ENCODE assay signal across 31 mouse cellular contexts in the genomic region with DNA sequence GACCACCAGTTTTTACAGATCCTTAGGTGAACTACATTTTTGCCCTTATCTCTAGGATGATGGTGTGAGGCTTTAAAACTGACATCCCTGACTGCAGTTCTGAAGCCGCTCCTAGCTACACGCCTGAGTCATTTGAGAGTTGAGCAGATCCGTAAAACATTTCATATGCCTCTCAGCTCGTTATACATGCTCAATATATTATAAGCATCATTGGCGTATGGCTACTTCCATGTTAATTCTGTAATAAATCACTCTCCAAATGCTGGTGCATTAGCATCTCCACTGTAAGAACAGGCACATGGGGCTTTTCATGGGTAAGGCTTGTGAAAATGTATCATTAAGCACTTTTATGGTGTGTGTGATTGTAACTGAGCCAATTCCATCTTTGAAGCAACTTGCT. TPM values are rescaled to one million over a fixed set of nuclear protein-coding genes. Genes with fewer than 3 reads are reported as not detected.
"Had no signal": no experiment of that assay in that cellular context is flagged by ENCODE, and none has a peak within 500 bp of the region (broad histone marks: within the 10 kb centered on the region; RNA-seq: fewer than 3 reads in every experiment).

No protein-coding gene starts in this region.

- DNase-seq: gastrocnemius, postnatal 14 days; gastrocnemius, postnatal 36 days; heart, adult 11 months; heart, adult 2 months; heart, postnatal 14 days; heart, postnatal 36 days; kidney, adult 11 months; kidney, adult 2 months; kidney, adult 9 months; kidney, postnatal 14 days; kidney, postnatal 4 days; left cerebral cortex, postnatal 4 days had no signal

- H3K27ac ChIP-seq: heart, adult 2 months; heart, embryonic 13.5 days; heart, embryonic 15.5 days; hindbrain, embryonic 13.5 days; hindbrain, embryonic 15.5 days; hindbrain, postnatal 0 days; kidney, embryonic 15.5 days; kidney, postnatal 0 days; layer of hippocampus, adult 2 months; left cerebral cortex, adult 2 months; limb, embryonic 13.5 days; limb, embryonic 15.5 days had no signal

- H3K27me3 ChIP-seq: heart, embryonic 13.5 days; heart, embryonic 15.5 days; hindbrain, embryonic 13.5 days; hindbrain, embryonic 15.5 days; kidney, embryonic 15.5 days; limb, embryonic 13.5 days; limb, embryonic 15.5 days had no signal

- H3K36me3 ChIP-seq: heart, embryonic 13.5 days; heart, embryonic 15.5 days; hindbrain, embryonic 13.5 days; hindbrain, embryonic 15.5 days; kidney, embryonic 15.5 days; limb, embryonic 13.5 days; limb, embryonic 15.5 days had no signal

- H3K9me3 ChIP-seq: heart, embryonic 13.5 days; heart, embryonic 15.5 days; hindbrain, embryonic 13.5 days; hindbrain, embryonic 15.5 days; kidney, embryonic 15.5 days; limb, embryonic 13.5 days; limb, embryonic 15.5 days had no signal

- H3K4me3 ChIP-seq: heart, adult 2 months; heart, embryonic 13.5 days; heart, embryonic 15.5 days; hindbrain, embryonic 13.5 days; hindbrain, embryonic 15.5 days; kidney, embryonic 15.5 days; layer of hippocampus, adult 2 months; left cerebral cortex, adult 2 months; limb, embryonic 13.5 days; limb, embryonic 15.5 days had no signal

- ATAC-seq: hindbrain, postnatal 0 days; intestine, embryonic 16.5 days had no signal

- H3K4me2 ChIP-seq: heart, embryonic 11.5 days; heart, embryonic 13.5 days; heart, embryonic 15.5 days; hindbrain, embryonic 13.5 days; hindbrain, embryonic 15.5 days; kidney, embryonic 15.5 days; limb, embryonic 13.5 days; limb, embryonic 15.5 days had no signal

- H3K9ac ChIP-seq: heart, embryonic 13.5 days; heart, embryonic 15.5 days; hindbrain, embryonic 13.5 days; hindbrain, embryonic 15.5 days; kidney, embryonic 15.5 days; limb, embryonic 13.5 days; limb, embryonic 15.5 days had no signal

- H3K4me1 ChIP-seq: heart, embryonic 13.5 days; heart, embryonic 15.5 days; hindbrain, embryonic 13.5 days; hindbrain, embryonic 15.5 days; kidney, embryonic 15.5 days; limb, embryonic 13.5 days; limb, embryonic 15.5 days had no signal

RNA-seq across cellular contexts. Expression of a gene that starts 18.4 kb away (rescaled TPM):
- total RNA-seq: gastrocnemius, adult 18-20 months; gastrocnemius, adult 8-10 months; gastrocnemius, postnatal 36 days; heart, adult 2 months; heart, postnatal 14 days; heart, postnatal 36 days; hematopoietic stem cell, adult 5-6 weeks; liver, adult 2 months had no signal
- polyA plus RNA-seq: heart, adult 2 months; heart, postnatal 0 days; kidney, postnatal 0 days; limb, embryonic 11.5 days; liver, adult 2 months had no signal
